Mouse (Mus musculus) neutrophil, adult 65 days (primary cell): Measurements from ENCODE around the gene Tubd1. TPM values are rescaled to one million over a fixed set of nuclear protein-coding genes. Genes with fewer than 3 reads are reported as not detected.

ENCODE experiments used
- total RNA-seq: library from RNA; stranded (reverse); gene quantifications from 2 replicates; pipeline ENCODE4 v1.2.4, GENCODE M21; 2023

Tubd1 gene
- total RNA-seq, result 1.6 and 4.4 TPM in 2 replicates

GRCm38 (mm10) chr11:86544639-86545299 is at the start of gene Tubd1, which contains the start of gene Rps6kb1:
Gene Tubd1 (plus strand): TSS chr11:86544991.
Gene Rps6kb1 (minus strand): TSS chr11:86544805.

Other genes with a start within 250 kb of the Tubd1 start
- gene Med13, start 187.4 kb upstream of the Tubd1 start, total RNA-seq, result 76.7 and 85.7 TPM in 2 replicates
- 18.9 and 29.5 TPM in 2 replicates for gene Rnft1, start 60.3 kb upstream of the Tubd1 start, total RNA-seq
- 26.0 and 50.1 TPM in 2 replicates for gene Rps6kb1, start 186 bp upstream of the Tubd1 start, total RNA-seq
- 54.7 and 62.4 TPM in 2 replicates for gene Vmp1, start 138.8 kb downstream of the Tubd1 start, total RNA-seq
- gene Ptrh2, start 139.0 kb downstream of the Tubd1 start, total RNA-seq, result 1.8 and 2.2 TPM in 2 replicates
- 242 and 371 TPM in 2 replicates for gene Cltc, start 212.6 kb downstream of the Tubd1 start, total RNA-seq